In genomic region chr17:47378133-47378532, GRCm38 (mm10) we compare ENCODE assay signal across 21 mouse cellular contexts. TPM values are rescaled to one million over a fixed set of nuclear protein-coding genes. Genes with fewer than 3 reads are reported as not detected.
DNase-seq lines count a peak whose midpoint lies in the region; ATAC-seq and TF ChIP-seq lines count a peak whose summit lies in the region.
"Had no signal": no experiment of that assay in that cellular context is flagged by ENCODE, and none has a peak within 500 bp of the region (broad histone marks: within the 10 kb centered on the region; RNA-seq: fewer than 3 reads in every experiment).

No protein-coding gene starts in this region.

- TF ChIP-seq EP300 in stomach, postnatal 0 days (optimal IDR thresholded peaks at IDR 0.05): no peak

- 83% methylated on average over 15 of the region's 15 CpGs for WGBS in kidney, postnatal 0 days
- 83% methylated on average over 15 of the region's 15 CpGs for whole genome bisulfite sequencing in kidney, embryonic 15.5 days
- 75% methylated on average over 15 of the region's 15 CpGs for WGBS in lung, embryonic 14.5 days
- 77% methylated on average over 15 of the region's 15 CpGs for WGBS in stomach, postnatal 0 days

- H3K36me3 ChIP-seq in kidney, postnatal 0 days (ENCODE audit: insufficient read depth, low read length): peaks cover 51% of the 10 kb centered on the region
- H3K36me3 ChIP-seq in kidney, embryonic 15.5 days: peaks cover 86% of the 10 kb centered on the region
- peaks cover 82% of the 10 kb centered on the region for H3K36me3 ChIP-seq in lung, embryonic 14.5 days (ENCODE audit: insufficient read depth)
- peaks cover 20% of the 10 kb centered on the region for H3K36me3 ChIP-seq in stomach, postnatal 0 days (ENCODE audit: control insufficient read depth, insufficient read depth, low read length)

- no peak for DNase-seq in kidney, postnatal 0 days (ENCODE audit: low spot score)
- no peak for DNase-seq in lung, embryonic 14.5 days
- DNase-seq in lung, postnatal 10 days: no peak
- peak; percentile 48 for DNase-seq in ES-CJ7 (ENCODE audit: low read depth, low spot score)
- no peak for DNase-seq in stomach, postnatal 0 days (ENCODE audit: low spot score)
- no peak for DNase-seq in left cerebral cortex, adult 11 months (ENCODE audit: low spot score)
- DNase-seq: adrenal gland, adult 8-10 months; adrenal gland, postnatal 36 days; cerebellum, adult 2 months; cerebellum, postnatal 10 days; gastrocnemius, postnatal 14 days; heart, adult 2 months; heart, postnatal 14 days had no signal

- no peaks in the 10 kb centered on the region for H3K27me3 ChIP-seq in kidney, postnatal 0 days (ENCODE audit: insufficient read depth, low read length)
- no peaks in the 10 kb centered on the region for H3K27me3 ChIP-seq in kidney, embryonic 15.5 days
- no peaks in the 10 kb centered on the region for H3K27me3 ChIP-seq in lung, embryonic 14.5 days (ENCODE audit: insufficient read depth, low read length)
- H3K27me3 ChIP-seq in stomach, postnatal 0 days (ENCODE audit: control insufficient read depth, insufficient read depth, low read length): no peaks in the 10 kb centered on the region
- H3K27me3 ChIP-seq: CH12.LX; heart, embryonic 15.5 days; Patski had no signal

- TF ChIP-seq CTCF in kidney, postnatal 0 days (IDR thresholded peaks at IDR 0.05; ENCODE audit: low read depth): peak; percentile 23; the same call in 1 of the 2 replicates
- TF ChIP-seq CTCF in lung, embryonic 14.5 days (IDR thresholded peaks at IDR 0.05; ENCODE audit: low read depth): peak; percentile 18; the same call in 1 of the 2 replicates
- peak; percentile 26; the same call in 1 of the 2 replicates for TF ChIP-seq CTCF in stomach, postnatal 0 days (IDR thresholded peaks at IDR 0.05; ENCODE audit: low read depth)

- no peak overlapping the region for H3K9ac ChIP-seq in kidney, postnatal 0 days (ENCODE audit: low read depth, low read length)
- no peak overlapping the region for H3K9ac ChIP-seq in kidney, embryonic 15.5 days
- no peak overlapping the region for H3K9ac ChIP-seq in lung, embryonic 14.5 days
- no peak overlapping the region for H3K9ac ChIP-seq in stomach, postnatal 0 days (ENCODE audit: low read length)
- H3K9ac ChIP-seq: heart, embryonic 15.5 days; hindbrain, embryonic 14.5 days had no signal

- H3K9me3 ChIP-seq in kidney, postnatal 0 days (replicated peaks; ENCODE audit: low read length): no peaks in the 10 kb centered on the region
- H3K9me3 ChIP-seq in kidney, embryonic 15.5 days (replicated peaks): no peaks in the 10 kb centered on the region
- H3K9me3 ChIP-seq in lung, embryonic 14.5 days (ENCODE audit: low read depth, low read length): no peaks in the 10 kb centered on the region
- no peaks in the 10 kb centered on the region for H3K9me3 ChIP-seq in stomach, postnatal 0 days (ENCODE audit: control insufficient read depth, low read length)
- H3K9me3 ChIP-seq: embryonic facial prominence, embryonic 10.5 days; heart, embryonic 15.5 days had no signal

- no peak overlapping the region for H3K4me2 ChIP-seq in kidney, postnatal 0 days (ENCODE audit: low read length)
- no peak overlapping the region for H3K4me2 ChIP-seq in kidney, embryonic 15.5 days
- no peak overlapping the region for H3K4me2 ChIP-seq in lung, embryonic 14.5 days
- H3K4me2 ChIP-seq in stomach, postnatal 0 days (replicated peaks; ENCODE audit: low read depth): no peak overlapping the region
- H3K4me2 ChIP-seq: heart, embryonic 11.5 days; heart, embryonic 15.5 days; hindbrain, embryonic 14.5 days had no signal

- no peaks in the 10 kb centered on the region for H3K4me1 ChIP-seq in kidney, postnatal 0 days (replicated peaks; ENCODE audit: insufficient read depth, low read length)
- no peaks in the 10 kb centered on the region for H3K4me1 ChIP-seq in kidney, embryonic 15.5 days
- H3K4me1 ChIP-seq in lung, embryonic 14.5 days (ENCODE audit: insufficient read depth): no peaks in the 10 kb centered on the region
- H3K4me1 ChIP-seq in stomach, postnatal 0 days (replicated peaks; ENCODE audit: control insufficient read depth, insufficient read depth): no peaks in the 10 kb centered on the region
- H3K4me1 ChIP-seq: embryonic facial prominence, embryonic 10.5 days; heart, embryonic 15.5 days had no signal

- H3K27ac ChIP-seq in kidney, postnatal 0 days: no peak overlapping the region
- H3K27ac ChIP-seq in kidney, embryonic 15.5 days: no peak overlapping the region
- no peak overlapping the region for H3K27ac ChIP-seq in lung, embryonic 14.5 days (ENCODE audit: low read depth)
- no peak overlapping the region for H3K27ac ChIP-seq in stomach, postnatal 0 days (replicated peaks)
- H3K27ac ChIP-seq: embryonic facial prominence, embryonic 10.5 days; heart, adult 2 months; heart, embryonic 15.5 days; hindbrain, embryonic 14.5 days had no signal

- H3K4me3 ChIP-seq in kidney, postnatal 0 days (replicated peaks; ENCODE audit: low read depth, low read length): no peak overlapping the region
- no peak overlapping the region for H3K4me3 ChIP-seq in kidney, embryonic 15.5 days (replicated peaks)
- no peak overlapping the region for H3K4me3 ChIP-seq in lung, embryonic 14.5 days (ENCODE audit: low read depth, low read length)
- H3K4me3 ChIP-seq in stomach, postnatal 0 days (ENCODE audit: low read depth, low read length): no peak overlapping the region
- H3K4me3 ChIP-seq: embryonic facial prominence, embryonic 10.5 days; heart, adult 2 months; heart, embryonic 15.5 days had no signal

- no peak for ATAC-seq in kidney, postnatal 0 days (replicated peaks; ENCODE audit: low FRiP score, low read depth)
- no peak for ATAC-seq in kidney, embryonic 15.5 days (replicated peaks; ENCODE audit: low FRiP score)
- ATAC-seq in lung, embryonic 14.5 days (ENCODE audit: insufficient read depth): no peak
- no peak for ATAC-seq in stomach, postnatal 0 days (ENCODE audit: low FRiP score, low TSS enrichment)
- ATAC-seq: forebrain, embryonic 14.5 days; Patski had no signal

RNA-seq across cellular contexts. Expression of gene Guca1b, which starts 7.1 kb away (rescaled TPM):
- polyA plus RNA-seq in kidney, postnatal 0 days (2015; fragmentation: Nextera tagmentation; extraction: Ambion mirVana): 6.0 and 6.3 TPM in 2 replicates
- polyA plus RNA-seq in kidney, embryonic 15.5 days (2015; fragmentation: Nextera tagmentation; extraction: Ambion mirVana): 1.9 and 2.3 TPM in 2 replicates
- polyA plus RNA-seq in lung, embryonic 14.5 days (2014; fragmentation: Nextera tagmentation; extraction: Ambion mirVana): 0.41 and 0.49 TPM in 2 replicates
- polyA plus RNA-seq in stomach, postnatal 0 days (2015; fragmentation: Nextera tagmentation; extraction: Ambion mirVana): 0.17 and 0.22 TPM in 2 replicates

RNA-seq across cellular contexts. Expression of gene Mrps10, which starts 9.4 kb away (rescaled TPM):
- 84.4 and 86.9 TPM in 2 replicates for polyA plus RNA-seq in kidney, postnatal 0 days (2015; fragmentation: Nextera tagmentation; extraction: Ambion mirVana)
- polyA plus RNA-seq in kidney, embryonic 15.5 days (2015; fragmentation: Nextera tagmentation; extraction: Ambion mirVana): 80.3 and 83.1 TPM in 2 replicates
- 84.1 and 86.9 TPM in 2 replicates for polyA plus RNA-seq in lung, embryonic 14.5 days (2014; fragmentation: Nextera tagmentation; extraction: Ambion mirVana)
- 58.6 and 59.5 TPM in 2 replicates for polyA plus RNA-seq in stomach, postnatal 0 days (2015; fragmentation: Nextera tagmentation; extraction: Ambion mirVana)

RNA-seq across cellular contexts. Expression of gene Guca1a, which starts 22.3 kb away (rescaled TPM):
- 3.9 and 4.5 TPM in 2 replicates for polyA plus RNA-seq in kidney, postnatal 0 days (2015; fragmentation: Nextera tagmentation; extraction: Ambion mirVana)
- polyA plus RNA-seq in kidney, embryonic 15.5 days (2015; fragmentation: Nextera tagmentation; extraction: Ambion mirVana): 1.6 and 2.6 TPM in 2 replicates
- 1.6 and 1.7 TPM in 2 replicates for polyA plus RNA-seq in lung, embryonic 14.5 days (2014; fragmentation: Nextera tagmentation; extraction: Ambion mirVana)
- 5.4 and 6.7 TPM in 2 replicates for polyA plus RNA-seq in stomach, postnatal 0 days (2015; fragmentation: Nextera tagmentation; extraction: Ambion mirVana)

RNA-seq across cellular contexts. Expression of gene AI661453, which starts 58.3 kb away (rescaled TPM):
- 2.2 and 2.4 TPM in 2 replicates for polyA plus RNA-seq in kidney, postnatal 0 days (2015; fragmentation: Nextera tagmentation; extraction: Ambion mirVana)
- 1.7 and 2.1 TPM in 2 replicates for polyA plus RNA-seq in kidney, embryonic 15.5 days (2015; fragmentation: Nextera tagmentation; extraction: Ambion mirVana)
- 2.4 TPM in 2 replicates for polyA plus RNA-seq in lung, embryonic 14.5 days (2014; fragmentation: Nextera tagmentation; extraction: Ambion mirVana)
- polyA plus RNA-seq in stomach, postnatal 0 days (2015; fragmentation: Nextera tagmentation; extraction: Ambion mirVana): 8.9 and 10.9 TPM in 2 replicates

RNA-seq across cellular contexts. Expression of gene 1700001C19Rik, which starts 59.0 kb away (rescaled TPM):
- polyA plus RNA-seq in kidney, postnatal 0 days (2015; fragmentation: Nextera tagmentation; extraction: Ambion mirVana): 0.45 and 0.47 TPM in 2 replicates
- polyA plus RNA-seq in kidney, embryonic 15.5 days (2015; fragmentation: Nextera tagmentation; extraction: Ambion mirVana): 0.26 and 0.46 TPM in 2 replicates
- 0.13 TPM in 1 of 2 replicates, not detected in the other for polyA plus RNA-seq in lung, embryonic 14.5 days (2014; fragmentation: Nextera tagmentation; extraction: Ambion mirVana)
- polyA plus RNA-seq in stomach, postnatal 0 days (2015; fragmentation: Nextera tagmentation; extraction: Ambion mirVana): 0.24 and 0.45 TPM in 2 replicates
- polyA plus RNA-seq: embryonic facial prominence, embryonic 10.5 days had no signal
